Mouse (Mus musculus): ENCODE measurements around the gene Dusp23. TPM values are rescaled to one million over a fixed set of nuclear protein-coding genes. Genes with fewer than 3 reads are reported as not detected.

Gene Dusp23
- total RNA-seq, 2 experiments from 2014 or later = 6.0 to 6.3 TPM

- peak; percentile 82 for DNase-seq
Measured at GRCm38 (mm10) chr1:172619235-172619634, 13.5 kb downstream of the Dusp23 start.

GRCm38 (mm10) chr1:172618141-172618540, 14.6 kb downstream of the Dusp23 start:
- no peak for DNase-seq

DNA sequence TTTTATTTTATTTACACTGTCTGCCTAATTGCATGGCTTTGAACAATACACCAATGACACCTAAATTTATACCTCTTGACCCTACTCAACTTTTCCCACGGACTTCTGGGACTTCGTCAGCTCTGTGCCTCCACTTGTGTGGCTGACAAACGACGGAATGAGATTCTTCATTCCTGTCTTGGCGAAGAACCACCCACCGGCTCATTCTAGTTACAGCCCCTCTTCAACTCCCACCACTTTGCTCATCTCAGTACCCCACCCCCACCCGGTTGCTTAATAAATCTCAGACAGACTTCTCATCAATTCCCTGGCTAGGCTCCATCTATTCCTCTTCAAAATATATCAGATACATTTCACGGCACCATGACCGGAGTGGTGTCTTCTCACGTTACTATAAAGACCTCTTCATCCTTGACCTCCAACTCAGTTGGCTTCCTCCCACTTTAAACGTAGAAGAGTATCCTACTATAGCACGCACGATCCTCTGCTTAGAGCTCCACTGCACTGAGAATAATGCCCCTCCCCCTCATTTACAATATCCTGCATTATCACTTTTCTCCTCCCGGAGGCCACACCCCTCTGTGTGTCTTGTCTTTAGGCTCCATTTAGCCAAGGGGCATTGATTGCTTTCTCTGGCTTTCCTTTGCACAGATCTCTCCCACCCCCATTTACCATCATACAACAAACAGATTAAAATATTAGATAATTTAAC, 15.2 kb downstream of the Dusp23 start:
- no peak for DNase-seq

DNA sequence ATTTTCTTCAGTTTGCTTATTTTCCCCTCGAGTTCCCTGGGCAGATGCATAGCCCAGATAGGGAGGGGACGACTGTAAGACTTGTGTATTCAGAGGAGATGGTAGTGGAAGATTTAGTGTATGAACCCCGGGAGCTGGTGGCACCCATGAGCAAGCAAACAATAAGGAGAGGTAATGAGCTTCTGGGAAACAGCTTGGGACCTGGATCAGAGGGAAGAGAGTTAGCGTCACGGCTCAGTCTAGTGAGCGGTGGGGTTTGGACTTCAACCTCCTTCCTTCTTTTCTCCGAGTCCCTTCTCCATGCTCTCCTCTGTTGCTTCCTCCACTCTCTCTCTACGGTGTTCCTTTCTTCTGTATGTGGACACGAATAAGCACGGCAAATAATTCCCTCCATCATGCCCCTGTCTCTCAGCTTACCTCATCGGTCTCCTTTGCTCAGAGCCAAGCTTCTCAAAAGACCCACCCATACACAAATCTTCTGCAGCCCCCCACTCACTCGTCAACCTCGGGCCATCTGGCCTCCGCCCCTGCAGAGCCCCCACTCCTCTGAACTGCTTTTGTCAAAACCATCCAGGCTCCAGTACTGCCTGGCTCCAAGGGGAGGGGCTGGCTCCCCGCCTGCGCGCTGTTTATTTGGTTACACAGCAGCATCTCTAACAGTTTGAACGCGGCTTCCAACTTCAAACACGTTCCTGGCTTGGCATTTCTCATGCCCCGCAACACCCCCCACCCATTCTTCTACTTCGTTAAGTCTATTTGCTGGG, 16.0 kb downstream of the Dusp23 start:
- peak; percentile 21 for DNase-seq

- DNase-seq = no peak
Measured at GRCm38 (mm10) chr1:172615412-172615811, 17.4 kb downstream of the Dusp23 start.

- no peak for DNase-seq
Measured at GRCm38 (mm10) chr1:172614654-172615053, 18.1 kb downstream of the Dusp23 start.

DNA sequence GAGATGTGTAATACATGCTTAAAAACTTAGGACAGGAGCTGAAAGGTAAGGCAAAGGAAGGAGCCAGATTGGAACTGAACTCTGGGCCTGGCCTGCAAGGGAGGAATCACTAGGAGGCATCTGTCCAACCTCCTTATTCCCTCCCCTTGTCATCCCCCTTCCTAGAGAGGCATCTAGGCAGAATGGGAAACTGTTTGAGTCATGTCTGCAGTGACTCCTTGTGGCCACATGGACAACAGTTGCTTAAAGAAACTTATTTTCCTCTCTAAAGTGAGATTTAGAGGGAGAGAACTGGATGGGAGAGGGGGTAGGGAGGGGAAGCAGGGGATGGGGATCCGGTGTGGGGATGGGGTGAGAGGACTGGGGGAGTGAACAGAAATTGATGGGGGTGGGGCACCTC, 20.0 kb downstream of the Dusp23 start:
- DNase-seq = peak; percentile 27

DNA sequence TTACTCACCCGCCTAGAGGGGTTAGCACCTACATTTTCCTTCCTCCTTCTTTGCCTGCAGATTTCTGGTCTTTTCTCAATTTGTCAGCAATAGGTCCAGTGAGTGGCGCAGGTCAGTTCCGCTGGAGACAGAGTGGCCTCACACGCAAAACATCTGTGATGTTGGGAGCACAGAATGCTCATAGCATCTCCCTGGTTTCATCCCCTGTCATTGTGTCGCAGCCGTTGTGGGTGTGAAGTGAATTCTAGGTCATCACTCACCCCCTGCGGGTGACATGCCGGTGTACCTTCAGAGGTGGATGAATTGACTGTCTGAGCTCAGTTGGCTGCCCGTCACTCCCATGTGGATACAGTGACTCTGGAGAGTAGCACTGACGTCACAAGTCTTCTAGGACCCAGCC, 21.5 kb downstream of the Dusp23 start:
- DNase-seq = no peak

- no peak for DNase-seq
Measured at GRCm38 (mm10) chr1:172602326-172602725, 30.4 kb downstream of the Dusp23 start, which contains the start of gene Fcrl6. Gene Fcrl6 (minus strand): TSS chr1:172602551.

DNA sequence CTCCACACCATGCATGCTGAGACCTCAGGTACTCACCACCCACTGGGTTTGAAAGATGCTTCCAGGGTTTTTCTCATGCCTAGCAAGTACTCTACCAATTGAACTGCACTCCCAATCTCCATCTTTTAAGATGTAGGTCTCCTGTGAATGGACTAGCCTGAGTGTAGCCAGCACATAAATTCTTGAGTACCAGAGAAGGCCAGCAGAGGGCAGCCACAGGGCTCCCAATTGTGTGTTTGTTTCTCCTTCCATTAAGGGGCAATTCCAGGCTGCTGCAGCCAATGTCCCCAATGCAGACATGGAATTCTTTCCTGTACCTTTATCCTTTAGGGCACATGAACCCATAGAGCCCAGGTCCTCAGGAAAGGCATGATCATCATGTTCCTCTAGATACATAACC, 38.3 kb downstream of the Dusp23 start:
- DNase-seq = peak; percentile 61

- DNase-seq = no peak
Measured at GRCm38 (mm10) chr1:172593956-172594355, 38.8 kb downstream of the Dusp23 start.

DNA sequence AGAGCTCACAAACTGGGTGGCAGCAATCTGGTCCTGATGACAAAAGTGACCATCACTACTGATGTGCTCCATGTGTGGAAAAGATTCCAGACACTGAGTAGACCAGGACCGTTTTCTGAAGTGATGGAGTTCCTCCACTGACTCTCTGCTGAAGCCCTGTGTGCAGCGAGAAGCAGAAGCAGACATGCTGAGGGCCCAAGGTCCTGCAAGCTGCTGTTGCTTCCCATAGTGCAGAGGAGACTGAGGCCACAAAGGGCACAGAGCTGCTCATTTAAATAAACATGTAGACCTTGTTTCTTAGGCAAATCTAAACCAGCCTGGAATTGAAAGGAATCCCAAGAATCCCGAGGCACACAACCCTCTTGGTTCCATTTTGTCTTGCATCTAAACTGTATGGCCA, 39.4 kb downstream of the Dusp23 start:
- no peak for DNase-seq

DNA sequence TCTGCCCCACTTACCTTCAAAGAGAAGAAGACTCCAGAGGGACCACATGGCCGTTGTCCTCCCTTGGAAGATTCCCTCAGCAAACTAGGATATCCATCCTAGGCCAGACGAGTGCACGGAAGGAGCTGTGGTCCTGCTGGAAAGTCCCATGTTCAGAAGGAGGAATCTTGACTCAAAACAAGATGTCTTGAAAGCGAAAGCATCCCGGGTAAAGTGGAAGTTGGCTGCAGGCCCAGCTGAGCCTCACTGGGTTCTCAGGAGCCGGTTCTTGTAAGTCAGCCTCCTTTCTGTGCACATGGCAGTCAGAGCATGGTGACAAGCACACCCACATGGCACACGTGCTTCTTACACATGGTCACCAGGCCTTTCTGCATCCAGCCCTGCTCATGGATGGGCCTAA, 42.4 kb downstream of the Dusp23 start, which contains the start of gene Slamf8:
Gene Slamf8 (minus strand): TSS at position 184 of the 400 bp plus-strand sequence.
- DNase-seq = peak; percentile 34

GRCm38 (mm10) chr1:172585612-172586567, 46.9 kb downstream of the Dusp23 start:
- DNase-seq = no peak

- DNase-seq = no peak
Measured at GRCm38 (mm10) chr1:172585026-172585425, 47.7 kb downstream of the Dusp23 start.

DNA sequence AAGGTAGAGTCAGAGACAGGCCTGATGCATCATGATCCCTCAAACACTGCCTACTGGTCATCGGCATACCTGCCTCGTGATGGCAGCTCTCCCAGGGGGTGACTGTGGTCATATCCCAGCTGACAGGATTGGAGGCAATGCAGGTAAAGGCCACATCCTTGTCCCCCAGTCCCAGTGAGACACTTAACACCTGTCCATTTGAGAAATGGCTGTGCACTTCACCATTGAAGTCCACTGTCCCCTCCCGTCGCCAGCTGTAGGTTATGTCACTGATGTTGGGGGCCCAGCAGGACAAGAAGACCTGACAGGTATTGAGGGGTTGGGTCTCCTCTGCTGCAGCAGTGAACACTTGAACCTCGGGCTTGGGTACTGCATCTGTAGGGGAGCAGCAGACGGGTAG, 48.5 kb downstream of the Dusp23 start:
- DNase-seq = no peak

DNA sequence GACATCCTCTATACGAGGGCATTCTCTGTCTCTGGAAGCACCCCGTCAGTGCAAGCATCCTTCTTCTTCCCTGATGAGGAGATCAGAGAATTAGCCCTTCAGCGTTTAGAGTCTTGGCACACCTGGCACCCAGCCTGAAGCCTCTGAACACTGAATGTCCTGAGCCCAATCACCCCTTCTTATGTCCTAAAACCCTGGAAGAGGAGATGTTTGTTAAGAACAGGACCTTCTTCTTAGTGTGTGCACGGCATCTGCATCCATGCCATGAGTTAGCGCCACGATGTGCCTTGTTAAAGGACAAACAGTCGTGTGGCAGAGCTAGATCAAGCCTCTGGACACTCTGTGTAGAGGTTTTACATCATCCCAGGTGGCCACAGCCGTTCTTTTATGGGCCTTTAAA, 50.3 kb downstream of the Dusp23 start:
- no peak for DNase-seq

Other genes starting within 250 kb of the Dusp23 start
- gene Slamf9, start 157.6 kb downstream of the Dusp23 start, total RNA-seq (2021) = 1 to 10 TPM; 1.4 to 1.8 TPM
- gene Igsf9, start 151.2 kb downstream of the Dusp23 start, total RNA-seq (2021) = 1 to 10 TPM; 2.5 to 3.1 TPM
- 100 to 1,000 TPM; 230 to 244 TPM for gene Tagln2, start 132.9 kb downstream of the Dusp23 start, total RNA-seq (2021)
- 1 to 10 TPM; 3.3 to 3.5 TPM for gene Cfap45, start 112.2 kb downstream of the Dusp23 start, total RNA-seq (2021)
- gene Vsig8, start 77.0 kb downstream of the Dusp23 start, total RNA-seq (2021) = under 1 TPM in 1 of 2 experiments, not detected in 1; 0.17 TPM
- gene Slamf8, start 42.4 kb downstream of the Dusp23 start, total RNA-seq (2021) = not detected
- gene Fcrl6, start 30.4 kb downstream of the Dusp23 start, total RNA-seq (2021) = not detected
- gene Crp, start 65.1 kb upstream of the Dusp23 start, total RNA-seq (2021) = not detected